Mouse (Mus musculus): Measurements from ENCODE around the gene Tcea3. TPM values are rescaled to one million over a fixed set of nuclear protein-coding genes. Genes with fewer than 3 reads are reported as not detected.

Tcea3 gene
- total and polyA plus RNA-seq, 2 experiments from 2014 or later: 0.66 to 3.1 TPM

DNA sequence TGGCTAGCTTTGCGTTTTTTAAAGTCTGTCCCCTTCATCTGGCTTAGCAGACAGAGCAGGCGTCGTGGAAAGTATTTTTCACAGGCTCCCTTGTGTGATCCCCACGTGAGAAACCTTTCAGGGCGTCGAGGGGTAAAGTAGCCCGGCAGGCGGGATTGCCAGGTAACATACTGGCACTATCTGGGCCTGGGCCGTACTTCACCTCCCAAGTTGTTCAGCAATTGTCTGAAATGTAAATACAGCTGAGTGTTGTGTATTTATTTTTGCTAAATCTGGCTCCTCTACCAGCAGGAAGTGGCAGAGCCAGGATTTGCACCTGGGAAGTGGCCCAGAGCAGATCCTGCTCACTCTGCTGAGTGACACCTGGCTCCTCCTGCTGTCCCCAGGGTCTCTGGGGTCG lies 30.5 kb upstream of the Tcea3 start:
- H3K4me2 ChIP-seq (ENCODE audit: low read depth, low read length, poor library complexity, severe bottlenecking): no peak overlapping the region
- H3K9ac ChIP-seq (replicated peaks; ENCODE audit: low read length, poor library complexity, severe bottlenecking): no peak overlapping the region
- no peak for TF ChIP-seq CTCF (IDR thresholded peaks at IDR 0.05)
- H3K9me3 ChIP-seq (ENCODE audit: low read length): no peaks in the 10 kb centered on the region
- H3K27me3 ChIP-seq (ENCODE audit: insufficient read depth, low read length): no peaks in the 10 kb centered on the region; the same call in 1 of the 2 replicates
- WGBS: 70% methylated on average over 10 of the region's 10 CpGs
- H3K4me3 ChIP-seq (ENCODE audit: low read depth, low read length): no peak overlapping the region
- H3K36me3 ChIP-seq (ENCODE audit: insufficient read depth, low read length): no peaks in the 10 kb centered on the region
- ATAC-seq (ENCODE audit: low FRiP score): no peak
- H3K27ac ChIP-seq (ENCODE audit: low read depth, low read length): no peak overlapping the region
- H3K4me1 ChIP-seq (ENCODE audit: insufficient read depth, low read length): no peaks in the 10 kb centered on the region
- no peak for DNase-seq (ENCODE audit: low spot score)

GRCm38 (mm10) chr4:136218595-136219214 lies 28.8 kb upstream of the Tcea3 start:
- Histone ChIP-seq H3K9me3 (ENCODE audit: low read length) (no peaks in the 10 kb centered on the region), H3K4me1 (ENCODE audit: insufficient read depth, low read length) (peaks cover 6% of the 10 kb centered on the region; the same call in 1 of the 2 replicates), H3K4me3 (ENCODE audit: low read depth, low read length) (no peak overlapping the region), H3K4me2 (ENCODE audit: low read depth, low read length, poor library complexity, severe bottlenecking) (peak overlapping the region; percentile 8; the same call in 1 of the 2 replicates), H3K9ac (replicated peaks; ENCODE audit: low read length, poor library complexity, severe bottlenecking) (no peak overlapping the region; the same call in 1 of the 2 replicates), H3K27me3 (ENCODE audit: insufficient read depth, low read length) (no peaks in the 10 kb centered on the region; the same call in 1 of the 2 replicates), H3K36me3 (ENCODE audit: insufficient read depth, low read length) (no peaks in the 10 kb centered on the region), H3K27ac (ENCODE audit: low read depth, low read length) (0 out of 2 replicates have a peak overlapping the region, but pooled peaks have one; percentile 52)
- 11% methylated on average over 18 of the region's 18 CpGs for WGBS
- TF ChIP-seq CTCF (IDR thresholded peaks at IDR 0.05): peak; percentile 56
- ATAC-seq (ENCODE audit: low FRiP score): no peak
- DNase-seq (ENCODE audit: low spot score): peak; percentile 78

- Histone ChIP-seq H3K9me3 (ENCODE audit: low read length) (no peaks in the 10 kb centered on the region), H3K27ac (ENCODE audit: low read depth, low read length) (no peak overlapping the region), H3K9ac (replicated peaks; ENCODE audit: low read length, poor library complexity, severe bottlenecking) (no peak overlapping the region), H3K4me2 (ENCODE audit: low read depth, low read length, poor library complexity, severe bottlenecking) (no peak overlapping the region), H3K36me3 (ENCODE audit: insufficient read depth, low read length) (no peaks in the 10 kb centered on the region), H3K4me3 (ENCODE audit: low read depth, low read length) (no peak overlapping the region), H3K27me3 (ENCODE audit: insufficient read depth, low read length) (no peaks in the 10 kb centered on the region; the same call in 1 of the 2 replicates), H3K4me1 (ENCODE audit: insufficient read depth, low read length) (peaks cover 9% of the 10 kb centered on the region)
- ATAC-seq (ENCODE audit: low FRiP score) (no peak), DNase-seq (ENCODE audit: low spot score) (no peak)
- TF ChIP-seq CTCF (IDR thresholded peaks at IDR 0.05): no peak
- WGBS: 19% methylated on average over 15 of the region's 17 CpGs
Observed at GRCm38 (mm10) chr4:136220133-136220775, 27.3 kb upstream of the Tcea3 start.

DNA sequence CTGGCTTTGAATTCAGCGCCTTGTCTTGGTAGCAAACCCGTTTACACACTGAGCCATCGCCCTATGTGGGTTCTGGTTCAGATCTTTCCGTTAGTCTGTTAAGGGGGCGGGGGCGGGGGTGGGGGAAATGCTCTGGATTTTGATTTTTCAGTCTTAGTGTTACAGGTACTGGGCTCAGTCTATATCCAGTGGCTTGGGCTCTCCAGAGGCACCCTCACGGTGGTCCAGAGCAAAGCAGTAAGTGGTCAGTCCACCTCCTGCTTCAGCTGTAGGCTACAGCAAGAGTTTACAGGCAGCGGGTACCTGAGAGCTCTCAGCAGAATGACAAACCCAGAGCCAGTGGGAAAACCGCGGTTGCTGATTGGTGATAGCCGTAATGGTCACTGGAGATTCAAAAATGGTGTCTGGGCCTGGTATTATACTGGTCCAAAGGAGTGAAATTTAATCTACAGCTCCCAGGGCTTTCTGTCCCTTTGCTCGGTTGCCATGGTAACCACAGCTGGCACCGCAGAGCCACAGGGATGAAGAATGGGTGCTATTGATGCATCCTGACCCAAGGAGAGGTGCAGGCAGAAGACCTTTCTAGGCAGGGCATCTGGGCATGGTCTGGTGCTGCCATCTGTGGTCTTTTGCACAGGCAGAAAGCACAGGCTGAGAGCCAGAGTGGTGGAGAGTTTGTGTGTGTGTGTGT lies 23.8 kb upstream of the Tcea3 start:
- Histone ChIP-seq H3K9me3 (ENCODE audit: low read length) (no peaks in the 10 kb centered on the region), H3K4me1 (ENCODE audit: insufficient read depth, low read length) (peaks cover 9% of the 10 kb centered on the region), H3K27me3 (ENCODE audit: insufficient read depth, low read length) (no peaks in the 10 kb centered on the region; the same call in 1 of the 2 replicates), H3K27ac (ENCODE audit: low read depth, low read length) (peak overlapping the region; percentile 72), H3K4me3 (ENCODE audit: low read depth, low read length) (no peak overlapping the region), H3K9ac (replicated peaks; ENCODE audit: low read length, poor library complexity, severe bottlenecking) (0 out of 2 replicates have a peak overlapping the region, but pooled peaks have one; percentile 8), H3K4me2 (ENCODE audit: low read depth, low read length, poor library complexity, severe bottlenecking) (no peak overlapping the region), H3K36me3 (ENCODE audit: insufficient read depth, low read length) (no peaks in the 10 kb centered on the region)
- peak; percentile 57 for TF ChIP-seq CTCF (IDR thresholded peaks at IDR 0.05)
- ATAC-seq (ENCODE audit: low FRiP score) (peak; percentile 84), DNase-seq (ENCODE audit: low spot score) (peak; percentile 83)
- WGBS: 49% methylated on average over 13 of the region's 13 CpGs

DNA sequence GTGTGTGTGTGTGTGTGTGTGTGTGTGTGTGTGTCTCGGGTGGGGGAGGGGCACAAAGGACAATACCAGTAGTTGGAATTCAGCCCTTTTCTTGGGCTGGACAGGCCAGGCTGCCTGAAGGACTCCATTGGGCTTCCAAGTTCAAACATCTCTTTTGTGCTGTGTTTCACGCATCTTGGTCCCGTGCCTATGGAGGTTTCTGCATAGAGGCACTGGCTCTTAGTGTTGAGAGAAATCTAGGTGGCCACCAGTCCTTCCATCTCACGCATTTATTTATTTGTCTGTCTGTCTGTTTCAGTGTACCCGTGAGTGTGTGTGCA lies 23.3 kb upstream of the Tcea3 start:
- H3K4me1 ChIP-seq (ENCODE audit: insufficient read depth, low read length): peaks cover 9% of the 10 kb centered on the region
- H3K4me2 ChIP-seq (ENCODE audit: low read depth, low read length, poor library complexity, severe bottlenecking): no peak overlapping the region
- no peaks in the 10 kb centered on the region; the same call in 1 of the 2 replicates for H3K27me3 ChIP-seq (ENCODE audit: insufficient read depth, low read length)
- 41% methylated on average over 5 of the region's 5 CpGs for WGBS
- no peak overlapping the region for H3K4me3 ChIP-seq (ENCODE audit: low read depth, low read length)
- no peak overlapping the region for H3K9ac ChIP-seq (replicated peaks; ENCODE audit: low read length, poor library complexity, severe bottlenecking)
- no peak for DNase-seq (ENCODE audit: low spot score)
- ATAC-seq (ENCODE audit: low FRiP score): peak; percentile 44; the same call in 1 of the 2 replicates
- no peaks in the 10 kb centered on the region for H3K9me3 ChIP-seq (ENCODE audit: low read length)
- TF ChIP-seq CTCF (IDR thresholded peaks at IDR 0.05): no peak
- H3K27ac ChIP-seq (ENCODE audit: low read depth, low read length): peak overlapping the region; percentile 72
- no peaks in the 10 kb centered on the region for H3K36me3 ChIP-seq (ENCODE audit: insufficient read depth, low read length)

Measured in midbrain, postnatal 0 days (tissue).